Mouse (Mus musculus) adrenal gland, adult 2 months (tissue): Measurements from ENCODE around the gene Elmod3. TPM values are rescaled to one million over a fixed set of nuclear protein-coding genes. Genes with fewer than 3 reads are reported as not detected.

ENCODE experiments used
- DNase-seq: peaks from one replicate; pipeline ENCODE4 v3.0.0; 2021
- polyA plus RNA-seq: library from polyadenylated mRNA; depleted of rRNA; stranded (reverse); fragments of >200 nt; gene quantifications from 2 replicates; pipeline ENCODE4 v1.2.3, GENCODE M21; 2012
- total RNA-seq, 2 experiments: library from RNA; stranded (reverse); gene quantifications; 2 replicates each; pipeline ENCODE4 v1.2.3; 2021

The Elmod3 gene
- total and polyA plus RNA-seq, 3 experiments, result 12.9 to 25.6 (median 25.5) TPM

- no peak for DNase-seq
These were observed 16.9 kb upstream of the Elmod3 start for GRCm38 (mm10) chr6:72615151-72615550.

DNA sequence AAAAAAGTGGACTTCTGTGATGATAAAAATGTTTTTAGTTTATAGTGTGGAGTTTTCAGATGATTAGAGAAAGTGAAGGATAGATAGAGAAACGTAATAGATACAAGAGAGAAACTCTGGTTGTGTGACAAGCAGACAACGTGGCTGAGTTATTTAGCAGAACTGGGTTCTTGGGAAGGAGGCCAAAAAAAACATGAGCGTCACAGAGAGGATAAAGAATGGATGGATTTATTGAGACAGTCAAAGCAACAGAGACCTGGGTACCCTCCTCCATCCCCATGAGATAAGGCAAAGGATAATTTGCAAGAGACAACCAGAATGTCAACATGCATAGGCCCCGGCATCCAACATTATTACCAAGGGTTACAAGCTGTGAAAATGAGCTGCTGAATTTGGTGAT, 12.0 kb upstream of the Elmod3 start:
- DNase-seq, result peak; percentile 57

GRCm38 (mm10) chr6:72608662-72609184, 10.5 kb upstream of the Elmod3 start:
- no peak for DNase-seq

DNA sequence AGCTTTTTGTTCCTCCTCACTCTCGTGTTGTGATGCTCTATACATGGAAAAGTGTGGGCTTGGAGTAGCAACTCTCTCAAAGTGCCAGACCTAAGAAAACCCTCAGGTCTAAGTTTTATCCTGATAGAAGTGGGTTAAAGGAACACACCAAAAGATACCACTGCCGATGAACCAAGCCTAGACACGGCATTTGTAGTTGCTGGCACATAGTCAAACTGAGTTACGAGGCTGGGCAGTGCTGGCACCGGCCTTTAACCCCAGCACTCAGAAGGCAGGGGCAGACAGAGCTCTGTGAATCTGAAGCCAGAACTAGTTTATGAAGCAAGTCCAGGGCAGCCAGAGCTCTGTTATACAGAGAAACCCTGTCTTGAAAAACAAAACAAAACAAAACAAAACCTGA, 9.5 kb upstream of the Elmod3 start:
- peak; percentile 40 for DNase-seq

GRCm38 (mm10) chr6:72607060-72607459, 8.8 kb upstream of the Elmod3 start:
- no peak for DNase-seq

DNA sequence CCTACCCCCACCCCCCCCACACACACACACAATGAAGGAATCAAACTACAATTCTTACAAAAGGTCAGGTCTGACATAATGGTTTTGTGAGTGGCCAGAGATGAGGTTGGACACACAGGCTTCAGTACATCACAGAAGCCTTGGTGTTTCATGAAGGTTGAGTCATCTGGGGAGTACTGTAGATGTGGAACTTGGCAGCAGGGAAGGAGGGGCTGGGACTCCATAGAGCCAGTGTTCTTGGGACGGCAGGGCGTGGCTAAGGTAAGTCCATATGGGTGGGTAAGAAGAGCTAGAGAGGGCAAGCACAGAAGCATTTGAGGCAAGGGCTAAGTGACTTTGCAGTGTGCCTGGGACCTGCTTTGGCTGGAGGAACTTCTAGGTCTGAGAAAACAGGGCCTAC, 5.9 kb upstream of the Elmod3 start:
- DNase-seq, result peak; percentile 42

DNA sequence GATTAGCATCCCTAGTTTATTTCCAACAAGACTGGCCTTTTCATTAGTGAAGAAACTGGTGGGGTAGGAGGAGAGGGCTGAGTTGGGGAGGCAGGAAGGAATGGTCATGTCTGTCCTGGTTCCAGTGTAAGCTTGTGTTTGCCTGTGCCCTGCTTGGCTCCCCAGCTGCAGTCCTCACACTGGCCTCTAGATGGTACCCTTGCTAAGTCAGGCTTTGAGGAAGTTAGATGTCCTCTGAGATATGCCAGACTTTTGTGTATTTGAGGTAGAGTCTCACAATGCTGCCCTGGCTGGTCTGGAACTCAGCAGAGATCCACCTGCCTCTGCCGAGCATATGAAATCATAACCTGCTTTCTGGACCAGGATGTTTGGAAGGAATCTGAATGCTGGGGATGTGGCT, 3.5 kb upstream of the Elmod3 start:
- DNase-seq, result peak; percentile 89

- peak; percentile 24 for DNase-seq
These were observed 2.6 kb upstream of the Elmod3 start for GRCm38 (mm10) chr6:72600771-72601170.

GRCm38 (mm10) chr6:72600216-72600615, 2.0 kb upstream of the Elmod3 start:
- peak; percentile 46 for DNase-seq

- DNase-seq, result peak; percentile 74
These were observed 761 bp upstream of the Elmod3 start for GRCm38 (mm10) chr6:72598791-72599557.

DNA sequence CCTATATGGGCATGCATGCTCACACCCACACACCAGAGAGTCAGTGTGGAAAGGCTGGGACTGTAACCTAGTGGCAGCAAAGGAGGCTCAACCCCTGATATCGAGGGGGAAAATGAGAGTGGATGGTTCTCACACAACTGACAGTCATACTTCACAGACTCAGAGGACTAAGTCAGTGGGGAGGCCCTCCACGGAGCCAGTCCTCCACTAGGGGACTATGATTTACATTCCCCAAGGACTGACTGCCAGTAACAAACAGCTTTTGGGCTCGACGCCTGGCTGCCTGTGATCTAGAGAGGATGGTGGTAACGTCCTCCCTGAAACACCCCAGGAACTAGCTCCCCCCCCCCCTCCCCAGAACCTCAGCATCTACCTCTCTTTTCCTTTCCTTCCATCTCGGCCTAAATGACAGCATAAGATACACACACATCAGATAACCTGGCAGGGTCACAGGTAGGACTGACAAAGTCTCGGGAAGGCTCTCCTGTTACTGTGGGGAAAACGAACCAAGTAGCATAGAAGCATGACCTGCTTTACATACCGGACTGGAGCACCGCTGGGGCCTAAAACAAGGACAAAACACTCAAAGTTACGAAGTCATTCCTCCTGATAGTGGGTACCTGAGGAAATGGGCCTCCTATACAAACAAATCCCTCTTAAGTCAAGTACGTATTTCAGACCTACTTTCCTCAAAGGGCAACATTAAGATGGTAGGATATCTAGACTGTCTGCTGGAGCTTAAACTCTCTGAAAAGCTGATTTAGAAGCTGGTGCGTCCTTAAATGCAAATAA, 934 bp downstream of the Elmod3 start:
- peak; percentile 39 for DNase-seq

DNA sequence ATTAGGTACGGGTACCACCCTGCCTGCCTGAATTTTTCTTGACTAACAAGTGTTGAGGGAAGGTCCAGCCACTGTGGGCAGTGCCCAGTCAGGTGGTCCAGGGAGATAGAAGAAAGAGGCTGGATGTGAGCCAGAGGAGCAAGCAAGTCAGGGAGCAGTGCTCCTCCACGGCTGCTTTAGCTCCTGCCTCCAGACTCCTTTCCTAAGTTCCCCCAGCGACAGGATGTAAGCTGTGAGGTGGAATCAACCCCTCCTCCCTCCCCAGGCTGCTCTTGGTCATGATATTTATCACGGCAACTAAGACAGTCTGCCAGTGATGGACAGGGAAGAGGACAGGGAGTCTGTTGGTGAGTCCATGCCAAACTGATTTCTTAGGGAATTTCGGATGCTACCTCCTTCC, 4.3 kb downstream of the Elmod3 start:
- no peak for DNase-seq

DNA sequence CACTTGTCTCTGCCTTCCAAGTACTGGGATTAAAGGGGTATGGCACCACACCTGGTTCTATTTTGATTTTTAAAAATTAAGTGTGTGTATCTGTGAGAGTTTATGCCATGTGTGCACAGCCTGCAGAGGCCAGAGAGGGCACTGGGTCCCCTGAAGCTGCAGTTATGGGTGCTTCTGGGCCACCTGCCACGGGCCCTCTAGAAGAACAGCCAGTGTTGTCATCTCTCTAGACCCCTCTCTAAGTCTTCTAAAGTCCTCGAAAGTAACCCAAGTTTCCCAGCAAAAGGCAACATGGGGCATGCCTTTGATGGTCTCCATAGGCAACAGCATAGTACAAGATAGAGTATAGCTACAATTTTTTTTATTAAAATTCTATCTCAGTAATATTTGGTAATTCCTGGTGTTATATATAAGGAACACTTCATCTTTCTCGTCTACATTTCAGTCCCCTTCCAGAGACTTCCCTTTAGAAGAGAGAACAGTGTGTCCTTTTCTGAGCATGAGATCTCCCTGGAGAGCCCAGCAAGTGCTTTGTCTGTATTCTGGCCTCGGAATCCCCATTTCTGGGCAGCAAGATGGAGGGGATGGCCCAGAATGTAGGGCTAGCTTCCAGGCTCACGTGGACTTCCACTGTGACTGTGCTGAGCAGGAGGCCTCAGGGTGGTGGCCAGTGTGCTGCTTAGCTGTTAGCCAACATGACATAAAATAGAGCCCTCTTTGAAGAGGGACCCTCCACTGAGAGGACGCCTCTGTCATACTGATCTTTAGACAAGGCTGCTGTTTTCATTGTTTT, 5.0 kb downstream of the Elmod3 start:
- DNase-seq, result no peak

GRCm38 (mm10) chr6:72590111-72590510, 8.1 kb downstream of the Elmod3 start:
- no peak for DNase-seq

DNA sequence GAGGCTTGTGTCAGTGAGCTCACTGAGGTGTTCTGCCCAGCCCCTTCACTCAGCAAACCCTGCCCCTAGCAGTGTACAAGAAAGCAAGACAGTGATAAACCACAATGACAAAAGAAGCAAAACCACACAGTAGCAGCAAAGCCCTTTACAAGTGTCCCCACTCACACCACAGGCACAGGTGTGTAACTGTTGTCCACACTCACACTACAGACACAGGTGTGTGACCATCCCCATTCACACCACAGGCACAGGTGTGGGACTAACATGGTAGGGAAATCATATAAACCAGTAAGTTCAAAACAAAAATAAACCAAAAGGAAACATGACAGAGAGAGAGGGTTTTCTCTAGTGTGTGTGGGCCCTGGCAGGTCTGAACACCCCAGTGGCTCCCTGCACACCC, 9.9 kb downstream of the Elmod3 start:
- DNase-seq, result no peak

DNA sequence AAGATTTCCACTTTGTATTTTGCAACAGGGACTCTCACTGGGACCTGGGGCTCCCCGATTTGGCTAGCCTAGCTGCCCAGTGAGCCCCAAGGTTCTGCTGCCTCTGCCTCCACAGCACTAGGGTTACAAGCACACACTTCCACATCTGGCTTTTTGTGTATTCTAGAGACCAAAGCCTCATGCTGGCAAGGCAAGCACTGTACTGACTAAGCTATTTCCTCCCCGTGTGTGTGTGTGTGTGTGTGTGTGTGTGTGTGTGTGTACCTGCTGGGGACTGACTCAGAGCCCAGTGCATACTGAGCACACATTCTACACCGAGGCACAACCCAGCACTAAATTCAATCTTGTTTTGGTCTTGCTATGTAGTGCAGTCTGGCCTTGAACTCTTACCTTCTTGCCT, 11.5 kb downstream of the Elmod3 start:
- DNase-seq, result peak; percentile 54

GRCm38 (mm10) chr6:72584154-72584553, 14.1 kb downstream of the Elmod3 start:
- peak; percentile 52 for DNase-seq

DNA sequence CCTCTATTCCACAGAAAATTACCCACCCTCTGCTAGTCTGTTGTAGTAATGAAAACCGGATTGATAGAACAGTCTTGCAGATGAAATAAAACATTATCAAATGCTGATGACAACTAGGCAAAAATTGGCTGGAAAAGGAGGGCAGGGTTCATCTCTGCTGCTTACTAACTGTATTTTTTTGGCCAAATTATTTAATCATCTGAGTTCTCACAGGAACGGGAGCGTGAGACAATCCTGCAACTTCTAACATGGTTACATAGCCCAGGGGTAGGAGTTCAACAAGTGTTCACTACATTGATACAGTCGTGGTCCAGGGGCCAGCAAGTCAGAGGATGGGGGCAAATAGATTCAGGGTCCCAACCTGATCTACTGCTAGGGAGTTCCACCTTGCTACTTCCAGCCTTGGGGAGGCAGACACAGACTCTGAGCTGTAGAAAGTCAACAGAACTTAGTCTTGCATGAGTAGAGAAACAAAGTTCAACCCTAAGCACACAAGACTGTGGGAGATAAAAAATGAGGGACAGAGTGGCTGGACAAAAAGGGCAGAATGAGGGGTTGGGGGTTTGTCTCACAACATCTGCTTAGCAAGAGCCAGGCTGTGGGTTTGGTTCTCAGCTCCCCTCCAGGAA, 14.9 kb downstream of the Elmod3 start:
- DNase-seq, result no peak

GRCm38 (mm10) chr6:72581625-72582382, 16.4 kb downstream of the Elmod3 start:
- DNase-seq, result peak; percentile 30

- DNase-seq, result no peak
These were observed 22.2 kb downstream of the Elmod3 start for GRCm38 (mm10) chr6:72576041-72576440.

DNA sequence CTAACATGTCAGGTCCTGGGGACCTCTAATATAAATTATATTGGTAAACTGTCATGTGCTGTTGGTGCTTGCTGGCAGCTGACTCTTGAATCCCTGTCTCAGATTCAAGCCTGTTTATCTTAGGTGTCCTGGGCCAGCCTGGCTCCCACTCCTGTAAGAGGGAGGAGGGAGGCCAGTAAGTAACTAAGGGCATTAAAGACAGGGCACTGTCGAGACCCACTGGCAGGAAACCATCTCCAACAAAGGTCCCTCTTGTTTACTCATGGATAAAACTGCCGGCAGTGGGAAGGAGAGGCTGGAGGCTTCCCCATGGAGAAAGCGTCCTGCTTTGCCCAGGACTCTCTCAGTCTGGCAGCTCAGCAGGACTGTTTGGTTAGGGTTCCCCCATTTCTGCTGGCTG, 26.4 kb downstream of the Elmod3 start:
- no peak for DNase-seq
